Mouse (Mus musculus) embryonic facial prominence, embryonic 11.5 days (tissue): ENCODE measurements around the gene Fgfr2. TPM values are rescaled to one million over a fixed set of nuclear protein-coding genes. Genes with fewer than 3 reads are reported as not detected.

Source experiments
- ATAC-seq: fragments of 200-750 bp; cut with Nextera tagmentation; replicated peaks from 2 replicates; pipeline ENCODE4 v1.8.0; 2017; ENCODE audit warnings: low read depth; ENCODE audit not compliant: insufficient number of reproducible peaks, low FRiP score, low TSS enrichment
- DNase-seq: peaks from one replicate; pipeline ENCODE4 v3.0.0-alpha.2; 2015; ENCODE audit warnings: low spot score
- H3K27ac ChIP-seq: fragments of 300-500 bp; sonication (generic); replicated peaks from 2 replicates; pipeline ENCODE4 v1.5.1; 2014; ENCODE audit warnings: mild to moderate bottlenecking, low read depth, low read length, control low read depth
- H3K27me3 ChIP-seq: fragments of 300-500 bp; sonication (generic); 2 replicates; pipeline ENCODE4 v1.6.1; 2014; ENCODE audit warnings: mild to moderate bottlenecking, low read length, moderate library complexity, mixed read lengths; ENCODE audit not compliant: control insufficient read depth, insufficient read depth
- H3K36me3 ChIP-seq: fragments of 300-500 bp; sonication (generic); replicated peaks from 2 replicates; pipeline ENCODE4 v1.6.1; 2014; ENCODE audit warnings: low read depth, mild to moderate bottlenecking, low read length, moderate library complexity, mixed read lengths; ENCODE audit not compliant: control insufficient read depth, insufficient read depth
- H3K4me1 ChIP-seq: fragments of 300-500 bp; sonication (generic); 2 replicates; pipeline ENCODE4 v1.6.1; 2014; ENCODE audit warnings: low read length, mixed read lengths; ENCODE audit not compliant: control insufficient read depth, insufficient read depth
- H3K4me2 ChIP-seq: fragments of 300-500 bp; sonication (generic); 2 replicates; pipeline ENCODE4 v1.6.1; 2014; ENCODE audit warnings: low read depth, mild to moderate bottlenecking, control low read depth, low read length, moderate library complexity
- H3K4me3 ChIP-seq: fragments of 300-500 bp; sonication (generic); 2 replicates; pipeline ENCODE4 v1.5.1; 2014; ENCODE audit warnings: low read depth, low read length, control low read depth
- H3K9ac ChIP-seq: fragments of 300-500 bp; sonication (generic); replicated peaks from 2 replicates; pipeline ENCODE4 v1.6.1; 2014; ENCODE audit warnings: mild to moderate bottlenecking, control low read depth, low read length
- H3K9me3 ChIP-seq: fragments of 300-500 bp; sonication (generic); replicated peaks from 2 replicates; pipeline ENCODE4 v1.6.1; 2016; ENCODE audit warnings: mild to moderate bottlenecking, low read length, inconsistent platforms, mixed read lengths; ENCODE audit not compliant: control insufficient read depth
- WGBS: fragments of 180-500 bp; shearing (Covaris S2); extraction: QIAGEN DNeasy Blood & Tissue Kit; methylation state at CpG from one replicate; pipeline ENCODE4 v1.1.7; 2014; 5-methylcytosine and 5-hydroxymethylcytosine counted together
- polyA plus RNA-seq: library from polyadenylated mRNA; unstranded; fragments of >200 nt; fragmentation: Nextera tagmentation; extraction: Ambion mirVana; gene quantifications from 2 replicates; pipeline ENCODE4 v1.2.1, GENCODE M21; 2014

Fgfr2 gene
- polyA plus RNA-seq, 1 experiment from 2014 or later = 75.6 TPM

DNA sequence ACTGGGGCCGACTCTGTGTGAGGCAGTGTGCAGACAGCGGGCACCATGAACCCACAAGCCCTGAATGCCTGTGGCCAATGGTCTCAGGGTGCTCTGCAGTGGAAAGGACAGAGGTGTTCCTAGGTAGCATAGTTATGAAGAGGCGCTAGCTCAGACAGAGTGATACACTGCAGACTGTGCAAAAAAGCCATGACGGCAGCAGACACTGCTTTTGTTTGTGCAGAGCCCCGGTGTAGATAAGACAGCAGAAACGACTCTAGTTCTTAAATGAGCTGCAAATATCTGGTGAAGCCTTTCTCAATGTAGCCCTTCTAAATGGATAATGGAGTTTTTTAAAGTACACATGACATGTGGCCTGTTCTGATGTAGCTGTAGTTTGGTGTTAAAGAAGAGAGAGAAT is 383.3 kb downstream of the Fgfr2 start:
- H3K27ac ChIP-seq = no peak overlapping the region

DNA sequence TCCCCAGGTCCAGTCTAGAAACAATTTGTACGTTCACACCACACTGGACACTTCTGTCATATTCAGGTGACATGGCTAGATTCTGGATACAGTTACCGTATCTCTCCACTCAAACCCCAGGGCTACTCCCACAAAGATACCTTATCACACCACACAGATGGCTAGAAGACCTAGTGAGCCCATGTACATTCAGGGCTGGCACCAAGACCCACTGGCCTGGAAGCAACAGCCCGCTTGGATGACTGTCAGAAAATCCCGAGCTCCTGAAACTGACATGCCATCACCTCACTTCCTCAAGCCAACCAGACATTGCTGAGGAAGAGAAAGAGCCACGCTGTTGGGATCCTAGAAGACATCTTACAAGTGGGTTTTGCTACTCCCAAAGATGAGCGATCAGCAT is 384.3 kb downstream of the Fgfr2 start:
- H3K9ac ChIP-seq = no peak overlapping the region

More for the DNA sequence above, 383.3 kb downstream of the Fgfr2 start:
- ATAC-seq (no peak), DNase-seq (no peak)
- H3K4me1 ChIP-seq = peaks cover 5% of the 10 kb centered on the region; the same call in 1 of the 2 replicates
- H3K9ac ChIP-seq = no peak overlapping the region
- H3K9me3 ChIP-seq = no peaks in the 10 kb centered on the region
- no peak overlapping the region for H3K4me2 ChIP-seq
- no peaks in the 10 kb centered on the region for H3K36me3 ChIP-seq
- WGBS = 89% methylated on average over 6 of the region's 6 CpGs
- no peak overlapping the region for H3K4me3 ChIP-seq
- no peaks in the 10 kb centered on the region for H3K27me3 ChIP-seq

GRCm38 (mm10) chr7:132736099-132736862 is 386.9 kb downstream of the Fgfr2 start:
- ATAC-seq = no peak

More for the DNA sequence above, 384.3 kb downstream of the Fgfr2 start:
- Histone ChIP-seq H3K4me3 (no peak overlapping the region), H3K27me3 (no peaks in the 10 kb centered on the region), H3K9me3 (no peaks in the 10 kb centered on the region), H3K27ac (no peak overlapping the region), H3K4me1 (peaks cover 5% of the 10 kb centered on the region; the same call in 1 of the 2 replicates), H3K4me2 (no peak overlapping the region), H3K36me3 (no peaks in the 10 kb centered on the region)
- ATAC-seq (no peak), DNase-seq (no peak)
- 89% methylated on average over 6 of the region's 6 CpGs for WGBS

GRCm38 (mm10) chr7:132735145-132735544 is 388.0 kb downstream of the Fgfr2 start:
- 44% methylated on average over 5 of the region's 5 CpGs for WGBS
- H3K4me1 ChIP-seq = peaks cover 5% of the 10 kb centered on the region; the same call in 1 of the 2 replicates
- peak; percentile 51 for DNase-seq

More at GRCm38 (mm10) chr7:132736099-132736862, 386.9 kb downstream of the Fgfr2 start:
- peak; percentile 51 for DNase-seq
- Histone ChIP-seq H3K27me3 (no peaks in the 10 kb centered on the region), H3K9ac (no peak overlapping the region), H3K4me1 (peaks cover 5% of the 10 kb centered on the region; the same call in 1 of the 2 replicates), H3K4me3 (no peak overlapping the region), H3K27ac (no peak overlapping the region), H3K36me3 (no peaks in the 10 kb centered on the region), H3K4me2 (no peak overlapping the region), H3K9me3 (no peaks in the 10 kb centered on the region)
- WGBS = 59% methylated on average over 17 of the region's 17 CpGs

GRCm38 (mm10) chr7:132734222-132734621 is 388.9 kb downstream of the Fgfr2 start:
- WGBS = 85% methylated on average over 9 of the region's 9 CpGs
- no peak for ATAC-seq
- Histone ChIP-seq H3K9me3 (no peaks in the 10 kb centered on the region), H3K9ac (no peak overlapping the region), H3K4me3 (no peak overlapping the region), H3K4me2 (no peak overlapping the region), H3K36me3 (no peaks in the 10 kb centered on the region), H3K27me3 (no peaks in the 10 kb centered on the region), H3K4me1 (peaks cover 5% of the 10 kb centered on the region; the same call in 1 of the 2 replicates), H3K27ac (no peak overlapping the region)
- no peak for DNase-seq

More at GRCm38 (mm10) chr7:132735145-132735544, 388.0 kb downstream of the Fgfr2 start:
- Histone ChIP-seq H3K9me3 (no peaks in the 10 kb centered on the region), H3K27ac (no peak overlapping the region), H3K4me3 (no peak overlapping the region), H3K9ac (no peak overlapping the region), H3K36me3 (no peaks in the 10 kb centered on the region), H3K27me3 (no peaks in the 10 kb centered on the region), H3K4me2 (no peak overlapping the region)
- 0 out of 2 replicates have a peak, but pooled peaks have one; percentile 27 for ATAC-seq

- DNase-seq (no peak), ATAC-seq (no peak)
- Histone ChIP-seq H3K4me3 (no peak overlapping the region), H3K9ac (no peak overlapping the region), H3K9me3 (no peaks in the 10 kb centered on the region), H3K4me2 (no peak overlapping the region), H3K27ac (no peak overlapping the region), H3K27me3 (no peaks in the 10 kb centered on the region), H3K36me3 (no peaks in the 10 kb centered on the region), H3K4me1 (peaks cover 5% of the 10 kb centered on the region; the same call in 1 of the 2 replicates)
- 76% methylated on average over 6 of the region's 6 CpGs for WGBS
These were observed 389.6 kb downstream of the Fgfr2 start for GRCm38 (mm10) chr7:132733521-132733920.

DNA sequence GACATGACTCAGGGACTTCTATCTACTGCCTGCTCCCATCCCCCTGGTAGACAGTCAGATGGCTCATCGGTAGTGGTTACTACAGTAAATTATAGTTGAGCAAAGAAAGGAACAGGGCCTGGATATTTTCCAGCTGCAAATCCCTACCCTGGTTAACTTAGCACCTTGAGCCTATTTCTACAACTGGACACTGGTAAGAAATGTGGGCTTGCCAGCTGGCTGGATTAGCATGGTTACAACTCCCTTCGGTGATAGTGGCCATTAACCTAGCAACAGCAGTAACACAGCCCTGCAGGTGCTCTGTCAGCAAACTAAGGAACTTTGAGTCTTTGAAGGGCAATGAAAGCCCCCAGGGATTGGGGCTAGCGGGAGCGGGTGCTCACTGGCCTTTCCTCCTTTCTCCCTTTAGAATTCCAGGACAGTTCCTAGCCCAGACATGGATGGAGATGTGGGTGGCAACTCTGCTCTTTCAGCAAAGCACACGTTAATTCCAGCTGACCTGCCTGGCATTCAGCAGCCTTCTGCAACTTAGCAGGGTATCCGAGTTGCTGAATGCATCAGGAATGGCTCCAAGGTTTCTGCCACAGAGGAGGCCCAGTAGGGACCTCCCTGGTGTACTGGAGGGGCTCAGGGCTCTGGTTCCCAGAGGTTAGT is 390.9 kb downstream of the Fgfr2 start:
- Histone ChIP-seq H3K27ac (no peak overlapping the region), H3K27me3 (no peaks in the 10 kb centered on the region), H3K9ac (no peak overlapping the region), H3K4me1 (peaks cover 5% of the 10 kb centered on the region; the same call in 1 of the 2 replicates), H3K9me3 (no peaks in the 10 kb centered on the region), H3K4me2 (no peak overlapping the region), H3K4me3 (no peak overlapping the region), H3K36me3 (no peaks in the 10 kb centered on the region)
- DNase-seq (no peak), ATAC-seq (no peak)
- WGBS = 67% methylated on average over 6 of the region's 6 CpGs

DNA sequence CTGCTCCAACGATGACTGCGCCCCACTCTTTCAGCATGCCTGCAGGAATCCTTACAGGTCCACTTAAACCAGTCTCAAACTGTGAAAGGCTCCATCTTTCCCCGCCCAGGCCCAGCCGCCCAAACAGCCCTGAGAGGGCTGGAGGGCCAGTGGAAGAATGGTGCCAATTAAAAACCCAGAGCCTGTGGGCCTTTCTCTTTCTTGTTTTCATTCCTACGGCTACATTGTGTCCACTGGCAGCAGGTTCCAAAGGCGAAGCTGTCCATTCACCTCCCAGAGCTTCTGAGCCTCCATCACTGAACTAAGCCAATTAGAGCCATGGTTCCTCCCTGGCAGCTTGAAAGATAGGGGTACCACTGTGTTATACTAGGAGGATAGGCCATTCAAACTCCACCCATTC is 391.6 kb downstream of the Fgfr2 start:
- DNase-seq = no peak
- WGBS = 48% methylated on average over 6 of the region's 6 CpGs
- H3K9ac ChIP-seq = no peak overlapping the region
- no peak overlapping the region for H3K4me2 ChIP-seq
- H3K27me3 ChIP-seq = no peaks in the 10 kb centered on the region
- no peak overlapping the region for H3K4me3 ChIP-seq
- peaks cover 5% of the 10 kb centered on the region; the same call in 1 of the 2 replicates for H3K4me1 ChIP-seq
- no peaks in the 10 kb centered on the region for H3K36me3 ChIP-seq
- no peaks in the 10 kb centered on the region for H3K9me3 ChIP-seq
- 0 out of 2 replicates have a peak, but pooled peaks have one; percentile 20 for ATAC-seq
- H3K27ac ChIP-seq = no peak overlapping the region
